Mouse (Mus musculus): ENCODE measurements at regions not wholly inside any gene's neighbourhood (a gene's known extent, or its start where the extent isn't known, plus 50 kb on each side); places are given as distances from the start of the nearest gene placed in this dataset.

GRCm38 (mm10) chr4:70844742-70845141 is 309.9 kb upstream of the Megf9 start:
- no peak overlapping the region for H3K4me3 ChIP-seq
- H3K27ac ChIP-seq (replicated peaks): no peak overlapping the region
- no peaks in the 10 kb centered on the region for H3K27me3 ChIP-seq (ENCODE audit: low read depth, poor library complexity, severe bottlenecking)
- H3K4me1 ChIP-seq: no peaks in the 10 kb centered on the region
- WGBS: 70% methylated on average over 1 of the region's 1 CpGs
- H3K9me3 ChIP-seq (replicated peaks): no peaks in the 10 kb centered on the region
- no peak for DNase-seq (ENCODE audit: low spot score)
- H3K36me3 ChIP-seq: no peaks in the 10 kb centered on the region

- Histone ChIP-seq H3K27ac (replicated peaks) (no peak overlapping the region), H3K36me3 (no peaks in the 10 kb centered on the region), H3K4me3 (no peak overlapping the region), H3K27me3 (ENCODE audit: low read depth, poor library complexity, severe bottlenecking) (no peaks in the 10 kb centered on the region), H3K9me3 (replicated peaks) (no peaks in the 10 kb centered on the region; the same call in 1 of the 2 replicates), H3K4me1 (no peaks in the 10 kb centered on the region)
- WGBS: 80% methylated on average over 2 of the region's 2 CpGs
- no peak for DNase-seq (ENCODE audit: low spot score)
Measured at GRCm38 (mm10) chr4:70810956-70811316, 276.1 kb upstream of the Megf9 start.

- no peak for DNase-seq (ENCODE audit: low spot score)
- H3K36me3 ChIP-seq: no peaks in the 10 kb centered on the region
- no peaks in the 10 kb centered on the region for H3K27me3 ChIP-seq (ENCODE audit: low read depth, poor library complexity, severe bottlenecking)
- H3K4me1 ChIP-seq: no peaks in the 10 kb centered on the region
- H3K27ac ChIP-seq (replicated peaks): no peak overlapping the region
- no peak overlapping the region for H3K4me3 ChIP-seq
- no peaks in the 10 kb centered on the region; the same call in 1 of the 2 replicates for H3K9me3 ChIP-seq (replicated peaks)
Measured at GRCm38 (mm10) chr4:70810311-70810955, 275.6 kb upstream of the Megf9 start.

- Histone ChIP-seq H3K4me3 (no peak overlapping the region), H3K27me3 (ENCODE audit: low read depth, poor library complexity, severe bottlenecking) (no peaks in the 10 kb centered on the region), H3K36me3 (no peaks in the 10 kb centered on the region), H3K27ac (replicated peaks) (no peak overlapping the region), H3K4me1 (no peaks in the 10 kb centered on the region), H3K9me3 (replicated peaks) (no peaks in the 10 kb centered on the region)
- WGBS: 92% methylated on average over 3 of the region's 3 CpGs
- DNase-seq (ENCODE audit: low spot score): no peak
Measured at GRCm38 (mm10) chr4:70804925-70805342, 270.1 kb upstream of the Megf9 start.

- Histone ChIP-seq H3K36me3 (no peaks in the 10 kb centered on the region), H3K27ac (replicated peaks) (no peak overlapping the region), H3K4me3 (no peak overlapping the region), H3K9me3 (replicated peaks) (no peaks in the 10 kb centered on the region), H3K4me1 (no peaks in the 10 kb centered on the region), H3K27me3 (ENCODE audit: low read depth, poor library complexity, severe bottlenecking) (no peaks in the 10 kb centered on the region)
- no peak for DNase-seq (ENCODE audit: low spot score)
- WGBS: 71% methylated on average over 1 of the region's 1 CpGs
Measured at GRCm38 (mm10) chr4:70798483-70798882, 263.7 kb upstream of the Megf9 start.

GRCm38 (mm10) chr4:70797935-70798334 is 263.1 kb upstream of the Megf9 start:
- no peaks in the 10 kb centered on the region for H3K36me3 ChIP-seq
- no peak for DNase-seq (ENCODE audit: low spot score)
- no peaks in the 10 kb centered on the region for H3K9me3 ChIP-seq (replicated peaks)
- WGBS: 96% methylated on average over 3 of the region's 3 CpGs
- H3K4me3 ChIP-seq: no peak overlapping the region
- H3K4me1 ChIP-seq: no peaks in the 10 kb centered on the region
- no peak overlapping the region for H3K27ac ChIP-seq (replicated peaks)
- no peaks in the 10 kb centered on the region for H3K27me3 ChIP-seq (ENCODE audit: low read depth, poor library complexity, severe bottlenecking)

- no peak for DNase-seq (ENCODE audit: low spot score)
- 0 out of 2 replicates have a peak, but pooled peaks cover 2% of the 10 kb centered on the region for H3K4me1 ChIP-seq
- no peak overlapping the region for H3K27ac ChIP-seq (replicated peaks)
- no peaks in the 10 kb centered on the region for H3K9me3 ChIP-seq (replicated peaks)
- H3K36me3 ChIP-seq: no peaks in the 10 kb centered on the region
- 77% methylated on average over 2 of the region's 2 CpGs for WGBS
- H3K27me3 ChIP-seq (ENCODE audit: low read depth, poor library complexity, severe bottlenecking): no peaks in the 10 kb centered on the region
- H3K4me3 ChIP-seq: no peak overlapping the region
Measured at GRCm38 (mm10) chr4:70783487-70783886, 248.7 kb upstream of the Megf9 start.

GRCm38 (mm10) chr4:70781591-70781990 is 246.8 kb upstream of the Megf9 start:
- Histone ChIP-seq H3K36me3 (no peaks in the 10 kb centered on the region), H3K27me3 (ENCODE audit: low read depth, poor library complexity, severe bottlenecking) (no peaks in the 10 kb centered on the region), H3K4me1 (0 out of 2 replicates have a peak, but pooled peaks cover 2% of the 10 kb centered on the region), H3K27ac (replicated peaks) (no peak overlapping the region), H3K4me3 (no peak overlapping the region), H3K9me3 (replicated peaks) (no peaks in the 10 kb centered on the region)
- WGBS: 94% methylated on average over 2 of the region's 2 CpGs
- DNase-seq (ENCODE audit: low spot score): no peak

- no peaks in the 10 kb centered on the region for H3K4me1 ChIP-seq
- no peaks in the 10 kb centered on the region for H3K9me3 ChIP-seq (replicated peaks)
- H3K27ac ChIP-seq (replicated peaks): no peak overlapping the region
- WGBS: 80% methylated on average over 1 of the region's 1 CpGs
- H3K27me3 ChIP-seq (ENCODE audit: low read depth, poor library complexity, severe bottlenecking): no peaks in the 10 kb centered on the region
- H3K36me3 ChIP-seq: no peaks in the 10 kb centered on the region
- no peak for DNase-seq (ENCODE audit: low spot score)
- no peak overlapping the region for H3K4me3 ChIP-seq
Measured at GRCm38 (mm10) chr4:70776273-70776672, 241.5 kb upstream of the Megf9 start.

- no peak overlapping the region for H3K4me3 ChIP-seq
- 98% methylated on average over 1 of the region's 1 CpGs for WGBS
- DNase-seq (ENCODE audit: low spot score): no peak
- no peaks in the 10 kb centered on the region for H3K36me3 ChIP-seq
- no peak overlapping the region for H3K27ac ChIP-seq (replicated peaks)
- peaks cover 13% of the 10 kb centered on the region for H3K4me1 ChIP-seq
- H3K27me3 ChIP-seq (ENCODE audit: low read depth, poor library complexity, severe bottlenecking): no peaks in the 10 kb centered on the region
- H3K9me3 ChIP-seq (replicated peaks): no peaks in the 10 kb centered on the region
Measured at GRCm38 (mm10) chr4:70743425-70743824, 208.6 kb upstream of the Megf9 start.

GRCm38 (mm10) chr4:70742002-70742401 is 207.2 kb upstream of the Megf9 start:
- Histone ChIP-seq H3K27ac (replicated peaks) (no peak overlapping the region), H3K36me3 (no peaks in the 10 kb centered on the region), H3K27me3 (ENCODE audit: low read depth, poor library complexity, severe bottlenecking) (no peaks in the 10 kb centered on the region), H3K9me3 (replicated peaks) (no peaks in the 10 kb centered on the region), H3K4me1 (peaks cover 13% of the 10 kb centered on the region), H3K4me3 (no peak overlapping the region)
- DNase-seq (ENCODE audit: low spot score): no peak
- 83% methylated on average over 1 of the region's 1 CpGs for WGBS

- H3K27me3 ChIP-seq (ENCODE audit: low read depth, poor library complexity, severe bottlenecking): no peaks in the 10 kb centered on the region
- no peak for DNase-seq (ENCODE audit: low spot score)
- H3K27ac ChIP-seq (replicated peaks): no peak overlapping the region
- H3K4me3 ChIP-seq: no peak overlapping the region
- H3K4me1 ChIP-seq: peaks cover 13% of the 10 kb centered on the region
- H3K9me3 ChIP-seq (replicated peaks): no peaks in the 10 kb centered on the region
- H3K36me3 ChIP-seq: no peaks in the 10 kb centered on the region
- 5% methylated on average over 4 of the region's 4 CpGs for WGBS
Measured at GRCm38 (mm10) chr4:70741121-70741520, 206.3 kb upstream of the Megf9 start.

- DNase-seq (ENCODE audit: low spot score): no peak
- H3K4me1 ChIP-seq: no peaks in the 10 kb centered on the region
- 63% methylated on average over 2 of the region's 2 CpGs for WGBS
- no peak overlapping the region for H3K27ac ChIP-seq (replicated peaks)
- H3K4me3 ChIP-seq: no peak overlapping the region
- H3K27me3 ChIP-seq (ENCODE audit: low read depth, poor library complexity, severe bottlenecking): no peaks in the 10 kb centered on the region
- H3K9me3 ChIP-seq (replicated peaks): no peaks in the 10 kb centered on the region
- no peaks in the 10 kb centered on the region for H3K36me3 ChIP-seq
Measured at GRCm38 (mm10) chr4:70709126-70709689, 174.4 kb upstream of the Megf9 start.
